Mouse (Mus musculus): ENCODE data around the gene B3galnt1. TPM values are rescaled to one million over a fixed set of nuclear protein-coding genes. Genes with fewer than 3 reads are reported as not detected.

The B3galnt1 gene
- polyA plus RNA-seq, 1 experiment from 2014 or later: 32.4 TPM

DNA sequence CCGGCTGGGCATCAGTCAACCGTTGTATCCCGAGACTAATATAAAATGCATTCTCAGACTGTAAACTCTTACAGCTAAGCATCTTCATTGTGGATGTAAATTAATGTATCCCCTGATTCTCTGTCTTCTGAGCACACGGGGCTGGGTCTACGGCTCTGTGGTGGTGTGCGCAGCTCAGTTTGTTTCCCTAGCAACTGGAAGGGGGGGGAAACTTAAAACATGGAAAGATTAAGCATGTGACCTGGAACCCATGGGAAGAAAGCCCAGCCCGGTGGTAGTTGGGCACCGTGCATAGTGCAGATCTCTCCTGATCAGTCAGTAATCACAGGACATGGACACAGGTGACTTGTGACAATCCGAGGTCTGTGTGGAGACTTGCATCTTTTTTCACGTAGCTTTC, 63.3 kb downstream of the B3galnt1 start:
- ATAC-seq (ENCODE audit: insufficient number of reproducible peaks, insufficient read depth, low FRiP score, low TSS enrichment, low read depth): no peak
- H3K27ac ChIP-seq: no peak overlapping the region
- H3K36me3 ChIP-seq: no peaks in the 10 kb centered on the region
- H3K9me3 ChIP-seq: no peaks in the 10 kb centered on the region
- no peak overlapping the region for H3K4me3 ChIP-seq
- H3K4me1 ChIP-seq: peaks cover 16% of the 10 kb centered on the region
- no peak overlapping the region for H3K4me2 ChIP-seq
- whole genome bisulfite sequencing: 88% methylated on average over 10 of the region's 10 CpGs
- H3K9ac ChIP-seq: no peak overlapping the region
- no peaks in the 10 kb centered on the region for H3K27me3 ChIP-seq

DNA sequence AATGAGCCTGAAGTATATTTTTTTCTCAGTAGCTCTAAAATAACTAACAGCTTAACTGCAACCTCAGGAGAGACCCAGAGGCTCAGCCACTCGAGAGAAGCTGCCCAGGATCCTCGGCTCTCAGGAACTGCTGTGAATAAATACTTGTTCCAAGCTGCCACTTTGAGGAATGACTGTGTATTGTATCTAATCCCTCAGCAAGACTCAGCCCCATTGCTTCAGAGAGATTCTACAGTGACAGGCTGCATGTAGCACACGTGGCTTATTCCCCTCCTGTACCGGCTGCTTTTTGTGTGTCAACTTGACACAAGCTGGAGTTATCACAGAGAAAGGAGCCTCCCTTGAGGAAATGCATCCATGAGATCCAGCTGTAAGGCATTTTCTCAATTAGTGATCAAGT, 66.1 kb downstream of the B3galnt1 start:
- no peak overlapping the region for H3K27ac ChIP-seq
- WGBS: 52% methylated on average over 4 of the region's 4 CpGs
- H3K9ac ChIP-seq: no peak overlapping the region
- peaks cover 14% of the 10 kb centered on the region for H3K4me1 ChIP-seq
- H3K36me3 ChIP-seq: no peaks in the 10 kb centered on the region
- no peaks in the 10 kb centered on the region for H3K27me3 ChIP-seq
- ATAC-seq (ENCODE audit: insufficient number of reproducible peaks, insufficient read depth, low FRiP score, low TSS enrichment, low read depth): no peak
- no peaks in the 10 kb centered on the region for H3K9me3 ChIP-seq
- no peak overlapping the region for H3K4me3 ChIP-seq
- no peak overlapping the region for H3K4me2 ChIP-seq

DNA sequence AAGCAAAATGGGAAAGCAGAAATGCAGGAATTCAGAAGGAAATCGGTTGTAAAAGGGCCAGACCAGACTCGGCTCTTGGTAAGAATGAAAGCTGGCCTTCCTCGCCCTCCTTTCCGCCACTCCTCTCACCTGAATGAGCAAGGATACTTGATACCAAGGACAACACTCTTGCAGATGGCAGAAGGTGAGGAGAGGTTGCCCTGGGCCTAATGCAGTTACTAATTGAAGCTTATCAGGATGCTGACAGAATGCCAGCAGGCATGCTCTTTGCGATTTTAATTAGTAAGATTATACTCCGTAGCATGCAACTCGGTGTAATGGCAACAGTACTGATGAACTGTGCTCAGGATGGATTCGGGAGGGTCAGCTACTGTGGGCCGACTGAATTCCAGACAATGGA, 67.2 kb downstream of the B3galnt1 start:
- no peak overlapping the region for H3K4me2 ChIP-seq
- no peak for ATAC-seq (ENCODE audit: insufficient number of reproducible peaks, insufficient read depth, low FRiP score, low TSS enrichment, low read depth)
- H3K36me3 ChIP-seq: no peaks in the 10 kb centered on the region
- 73% methylated on average over 9 of the region's 9 CpGs for WGBS
- no peaks in the 10 kb centered on the region for H3K27me3 ChIP-seq
- H3K27ac ChIP-seq: no peak overlapping the region
- no peak overlapping the region for H3K9ac ChIP-seq
- H3K4me1 ChIP-seq: peaks cover 5% of the 10 kb centered on the region; the same call in 1 of the 2 replicates
- H3K4me3 ChIP-seq: no peak overlapping the region
- H3K9me3 ChIP-seq: no peaks in the 10 kb centered on the region

DNA sequence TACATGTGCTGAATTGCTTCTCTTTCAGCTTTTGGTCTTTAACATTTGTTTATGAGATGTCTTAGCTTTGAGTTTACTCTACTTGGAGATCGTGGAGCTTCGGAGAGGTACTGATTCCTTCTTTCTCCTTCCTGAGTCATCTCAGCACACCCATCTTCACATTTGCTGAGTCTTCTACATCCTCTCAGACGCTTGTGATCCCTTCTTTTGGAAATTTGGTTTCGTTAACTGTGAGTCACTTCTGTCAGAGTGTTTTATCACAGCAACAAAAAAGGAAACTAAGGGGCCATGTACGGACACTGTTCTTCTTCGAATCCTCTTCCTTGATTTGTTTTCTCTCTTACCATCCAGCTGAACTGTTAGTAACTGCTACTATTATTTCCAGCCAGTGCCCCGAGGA, 69.2 kb downstream of the B3galnt1 start:
- H3K9me3 ChIP-seq: no peaks in the 10 kb centered on the region
- no peaks in the 10 kb centered on the region for H3K27me3 ChIP-seq
- no peak overlapping the region for H3K27ac ChIP-seq
- no peaks in the 10 kb centered on the region for H3K36me3 ChIP-seq
- H3K4me1 ChIP-seq: peaks cover 8% of the 10 kb centered on the region
- no peak for ATAC-seq (ENCODE audit: insufficient number of reproducible peaks, insufficient read depth, low FRiP score, low TSS enrichment, low read depth)
- no peak overlapping the region for H3K9ac ChIP-seq
- no peak overlapping the region for H3K4me3 ChIP-seq
- H3K4me2 ChIP-seq: no peak overlapping the region
- 73% methylated on average over 7 of the region's 7 CpGs for WGBS

DNA sequence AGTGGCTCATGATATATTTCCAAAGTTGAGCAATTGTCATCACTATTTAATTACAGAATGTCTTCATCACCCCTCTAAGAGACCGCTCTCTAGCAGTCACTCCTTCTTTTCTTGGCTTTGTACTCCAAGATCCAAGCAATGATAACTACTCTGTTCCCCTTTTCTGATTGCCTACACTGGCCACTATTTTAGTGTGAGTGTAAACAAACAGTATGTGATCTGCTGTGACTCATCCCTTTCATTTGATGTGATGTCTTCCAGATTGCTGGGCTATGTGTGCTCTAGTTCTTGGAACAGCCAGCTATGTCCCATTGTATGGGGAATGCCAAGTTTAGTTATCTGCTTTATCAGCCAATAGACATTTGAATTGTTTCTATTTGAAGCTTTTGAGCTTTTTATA, 71.4 kb downstream of the B3galnt1 start:
- Histone ChIP-seq H3K4me3 (no peak overlapping the region), H3K9ac (no peak overlapping the region), H3K4me2 (no peak overlapping the region), H3K36me3 (no peaks in the 10 kb centered on the region), H3K9me3 (no peaks in the 10 kb centered on the region), H3K27ac (no peak overlapping the region), H3K27me3 (no peaks in the 10 kb centered on the region), H3K4me1 (peaks cover 13% of the 10 kb centered on the region)
- no peak for ATAC-seq (ENCODE audit: insufficient number of reproducible peaks, insufficient read depth, low FRiP score, low TSS enrichment, low read depth)
- WGBS: 91% methylated on average over 1 of the region's 1 CpGs

DNA sequence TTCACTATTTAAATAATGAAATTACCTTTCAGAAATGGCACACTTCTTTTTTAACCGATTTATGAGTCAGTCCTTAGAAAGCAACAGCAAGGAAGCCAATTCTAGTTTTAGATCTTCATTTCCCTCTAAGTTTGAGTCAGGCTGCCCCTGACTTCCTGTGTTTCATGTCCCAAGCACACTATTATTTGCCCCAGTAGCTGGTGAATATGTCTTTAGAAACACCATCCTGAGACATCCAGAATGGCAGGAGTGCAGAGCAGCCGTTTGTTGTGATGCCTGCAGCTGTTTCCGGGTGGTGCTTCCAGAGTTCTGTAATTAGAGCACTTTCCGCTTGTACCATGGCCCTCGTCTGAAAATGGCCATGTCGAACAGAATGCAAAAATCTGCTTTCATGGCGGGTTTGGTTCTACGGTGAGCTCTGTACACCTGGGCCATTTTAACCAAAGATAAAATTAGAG, 73.7 kb downstream of the B3galnt1 start:
- ATAC-seq (ENCODE audit: insufficient number of reproducible peaks, insufficient read depth, low FRiP score, low TSS enrichment, low read depth): no peak
- H3K27ac ChIP-seq: 0 out of 2 replicates have a peak overlapping the region, but pooled peaks have one; percentile 8
- no peaks in the 10 kb centered on the region for H3K36me3 ChIP-seq

DNA sequence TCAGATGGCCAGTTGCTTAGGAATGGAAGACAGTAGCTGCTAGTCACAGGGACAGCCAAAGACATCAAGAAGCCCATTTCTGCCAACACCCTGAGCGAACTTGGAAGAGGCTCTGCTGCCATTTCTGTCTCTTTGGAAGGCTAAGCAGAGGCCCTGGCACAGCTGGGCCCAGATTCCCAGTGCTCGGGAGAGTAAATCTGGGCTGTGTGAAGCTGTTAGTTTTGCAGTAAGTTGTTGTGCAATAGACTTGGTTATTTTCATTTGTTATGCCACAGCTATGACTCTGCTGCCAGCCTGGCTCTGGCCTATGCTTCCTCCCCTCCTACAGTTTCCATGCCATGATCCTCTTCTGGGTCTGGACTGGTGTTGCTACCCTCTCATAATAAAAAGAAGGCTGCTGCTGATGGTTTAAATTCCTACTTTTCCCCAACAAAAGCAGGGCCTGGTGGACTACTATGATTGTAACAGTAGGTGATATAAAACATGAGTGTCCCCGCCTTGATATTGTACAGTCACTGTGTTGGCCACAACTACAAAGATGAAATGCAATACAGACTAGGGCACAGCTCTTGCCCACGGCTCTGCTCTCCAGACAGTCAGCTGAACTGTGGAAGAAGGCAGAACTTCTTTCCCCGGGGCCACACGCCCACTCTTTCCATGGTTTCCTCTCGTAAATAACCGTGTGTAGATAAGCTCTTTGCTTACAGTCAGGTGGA, 74.2 kb downstream of the B3galnt1 start:
- H3K9ac ChIP-seq: no peak overlapping the region
- ATAC-seq (ENCODE audit: insufficient number of reproducible peaks, insufficient read depth, low FRiP score, low TSS enrichment, low read depth): no peak
- 68% methylated on average over 8 of the region's 8 CpGs for WGBS
- no peaks in the 10 kb centered on the region for H3K9me3 ChIP-seq
- 0 out of 2 replicates have a peak overlapping the region, but pooled peaks have one; percentile 48 for H3K27ac ChIP-seq
- no peaks in the 10 kb centered on the region for H3K27me3 ChIP-seq
- no peaks in the 10 kb centered on the region for H3K36me3 ChIP-seq
- H3K4me2 ChIP-seq: no peak overlapping the region
- no peak overlapping the region for H3K4me3 ChIP-seq
- H3K4me1 ChIP-seq: peaks cover 24% of the 10 kb centered on the region

More for the DNA sequence above, 73.7 kb downstream of the B3galnt1 start:
- Histone ChIP-seq H3K9me3 (no peaks in the 10 kb centered on the region), H3K4me3 (no peak overlapping the region), H3K4me1 (peaks cover 18% of the 10 kb centered on the region), H3K27me3 (no peaks in the 10 kb centered on the region), H3K4me2 (no peak overlapping the region), H3K9ac (no peak overlapping the region)
- 38% methylated on average over 8 of the region's 8 CpGs for WGBS

Other genes with a start within 250 kb of the B3galnt1 start
- gene Nmd3, start 123.0 kb upstream of the B3galnt1 start, polyA plus RNA-seq (2015; fragmentation: Nextera tagmentation; extraction: Ambion mirVana): 136 TPM in 2 replicates

All from embryonic facial prominence, embryonic 13.5 days (tissue).